Mouse (Mus musculus) small intestine, adult 2 months (tissue): Measurements from ENCODE around the gene Dlgap1. TPM values are rescaled to one million over a fixed set of nuclear protein-coding genes. Genes with fewer than 3 reads are reported as not detected.
A peak's percentile ranks its signal among the peaks of the same experiment; 100 is the strongest.

Experiments
- H3K27ac ChIP-seq: fragments of 200-500 bp; 2 replicates; pipeline ENCODE4 v1.5.1; 2012; ENCODE audit warnings: low read depth, low read length, control low read depth, inconsistent platforms; ENCODE audit not compliant: insufficient read depth
- H3K27me3 ChIP-seq: fragments of 200-500 bp; 2 replicates; pipeline ENCODE4 v1.6.1; 2012; ENCODE audit warnings: mild to moderate bottlenecking, moderate library complexity, low read length, inconsistent platforms; ENCODE audit not compliant: control insufficient read depth, insufficient read depth
- H3K36me3 ChIP-seq: fragments of 200-500 bp; 2 replicates; pipeline ENCODE4 v1.6.1; 2012; ENCODE audit warnings: mild to moderate bottlenecking, low read length, control low read depth, inconsistent platforms; ENCODE audit not compliant: control insufficient read depth, insufficient read depth
- H3K4me1 ChIP-seq: fragments of 200-500 bp; 2 replicates; pipeline ENCODE4 v1.6.1; 2012; ENCODE audit warnings: low read length, inconsistent platforms, mixed read lengths; ENCODE audit not compliant: control insufficient read depth, insufficient read depth, insufficient read length
- H3K4me3 ChIP-seq: fragments of 200-500 bp; 2 replicates; pipeline ENCODE4 v1.5.1; 2012; ENCODE audit warnings: low read depth, mild to moderate bottlenecking, control low read depth, inconsistent platforms, low read length, moderate library complexity
- CTCF ChIP-seq: fragments of 200-500 bp; IDR thresholded peaks from 2 replicates; pipeline ENCODE4 v1.5.1; 2012; ENCODE audit warnings: low read depth, mild to moderate bottlenecking, control low read depth, inconsistent platforms, low read length, moderate library complexity, mixed read lengths; ENCODE audit not compliant: insufficient replicate concordance, insufficient read length; ENCODE audit errors: extremely low read depth
- POLR2A ChIP-seq: fragments of 200-500 bp; IDR thresholded peaks from 2 replicates; pipeline ENCODE4 v1.6.1; 2012; ENCODE audit warnings: low read depth, mild to moderate bottlenecking, control low read depth, inconsistent platforms, low read length, moderate library complexity
- WGBS: fragments of 180-500 bp; shearing (Covaris S2); methylation state at CpG from one replicate; pipeline ENCODE4 v1.1.7; 2018; 5-methylcytosine and 5-hydroxymethylcytosine counted together
- polyA plus RNA-seq: library from polyadenylated mRNA; depleted of rRNA; stranded (reverse); fragments of >200 nt; gene quantifications from 2 replicates; pipeline ENCODE4 v1.2.3, GENCODE M21; 2012

Gene Dlgap1
- polyA plus RNA-seq, 1 experiment: 0.61 TPM

DNA sequence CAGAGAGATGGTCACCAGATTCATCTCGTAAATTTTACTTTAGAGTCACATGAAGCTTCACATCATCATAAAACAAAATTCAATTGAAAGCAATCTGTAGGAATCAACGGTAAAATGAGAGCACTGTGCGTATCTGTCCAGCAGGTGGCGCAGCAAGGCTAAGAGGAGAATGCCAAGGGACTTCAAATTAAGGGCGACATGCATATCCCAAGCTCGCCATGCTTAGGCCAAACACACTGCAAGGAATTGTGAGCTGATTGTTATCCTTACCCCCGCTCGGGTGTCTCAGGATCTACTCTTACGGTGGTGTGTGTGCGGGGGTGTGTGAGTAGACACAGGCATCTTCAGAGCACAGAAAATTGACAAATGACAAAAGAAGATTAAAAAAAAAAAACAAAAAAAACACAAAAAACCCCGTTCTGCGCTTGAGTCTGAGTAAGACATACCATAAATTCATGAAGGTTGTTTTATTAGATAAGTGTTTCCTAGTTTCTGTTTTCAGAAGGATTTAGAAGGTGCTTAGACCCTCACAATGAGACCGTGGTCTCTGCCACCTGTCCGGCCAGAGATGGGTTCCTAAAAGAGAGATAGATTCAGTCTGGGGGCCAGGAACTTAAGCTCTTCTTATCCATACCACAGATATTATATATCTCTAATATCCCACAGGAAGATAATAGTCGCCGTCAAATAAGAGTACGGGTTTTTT is 461.0 kb downstream of the Dlgap1 start:
- H3K4me3 ChIP-seq: no peak overlapping the region
- TF ChIP-seq CTCF (peak; percentile 76; the same call in 1 of the 2 replicates), POLR2A (no peak)
- no peaks in the 10 kb centered on the region for H3K36me3 ChIP-seq
- 0 out of 2 replicates have a peak, but pooled peaks cover 1% of the 10 kb centered on the region for H3K4me1 ChIP-seq
- H3K27ac ChIP-seq: no peak overlapping the region
- no peaks in the 10 kb centered on the region for H3K27me3 ChIP-seq
- 15% methylated on average over 17 of the region's 17 CpGs for WGBS

DNA sequence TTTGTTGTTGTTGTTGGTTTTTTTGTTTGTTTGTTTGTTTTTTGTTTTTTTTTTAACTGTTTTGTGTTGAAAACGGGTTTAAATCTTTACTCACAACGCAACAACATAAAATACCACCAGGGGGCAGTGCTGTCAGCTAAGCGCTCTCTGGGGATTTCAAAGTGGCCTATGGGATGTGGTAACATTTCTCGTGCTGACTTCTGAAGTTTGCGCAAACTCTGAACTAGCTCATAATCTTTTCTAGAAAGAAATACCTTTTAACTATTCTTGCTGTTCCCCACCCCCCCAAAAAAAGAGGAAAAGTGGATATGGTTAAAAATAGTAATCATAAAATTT is 461.5 kb downstream of the Dlgap1 start:
- Histone ChIP-seq H3K27me3 (no peaks in the 10 kb centered on the region), H3K36me3 (no peaks in the 10 kb centered on the region), H3K27ac (no peak overlapping the region), H3K4me3 (no peak overlapping the region), H3K4me1 (0 out of 2 replicates have a peak, but pooled peaks cover 1% of the 10 kb centered on the region)
- TF ChIP-seq POLR2A (no peak), CTCF (peak; percentile 30; the same call in 1 of the 2 replicates)
- 22% methylated on average over 5 of the region's 5 CpGs for WGBS

DNA sequence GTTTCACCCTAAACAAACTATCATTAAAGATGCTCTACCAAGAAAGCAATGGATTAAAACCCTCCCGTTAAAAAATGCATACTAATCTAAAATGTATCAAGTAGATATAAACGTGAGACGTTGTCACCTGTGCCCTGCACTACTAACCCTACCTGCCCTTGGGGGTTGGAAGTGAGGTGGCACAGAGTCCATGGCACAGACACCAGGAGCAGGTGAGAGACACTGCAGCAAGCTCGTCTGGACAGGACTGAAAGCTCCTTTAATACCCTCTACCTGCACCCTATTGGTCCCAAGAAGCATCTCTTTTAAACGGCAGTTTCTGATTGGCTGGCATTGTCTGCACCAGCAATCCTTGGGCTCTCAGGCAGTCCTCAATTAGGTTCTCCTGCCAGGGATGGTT is 464.0 kb downstream of the Dlgap1 start:
- Histone ChIP-seq H3K4me3 (no peak overlapping the region), H3K36me3 (no peaks in the 10 kb centered on the region), H3K27ac (no peak overlapping the region), H3K27me3 (no peaks in the 10 kb centered on the region), H3K4me1 (0 out of 2 replicates have a peak, but pooled peaks cover 1% of the 10 kb centered on the region)
- WGBS: 65% methylated on average over 5 of the region's 5 CpGs
- TF ChIP-seq CTCF: no peak
- no peak for TF ChIP-seq POLR2A

DNA sequence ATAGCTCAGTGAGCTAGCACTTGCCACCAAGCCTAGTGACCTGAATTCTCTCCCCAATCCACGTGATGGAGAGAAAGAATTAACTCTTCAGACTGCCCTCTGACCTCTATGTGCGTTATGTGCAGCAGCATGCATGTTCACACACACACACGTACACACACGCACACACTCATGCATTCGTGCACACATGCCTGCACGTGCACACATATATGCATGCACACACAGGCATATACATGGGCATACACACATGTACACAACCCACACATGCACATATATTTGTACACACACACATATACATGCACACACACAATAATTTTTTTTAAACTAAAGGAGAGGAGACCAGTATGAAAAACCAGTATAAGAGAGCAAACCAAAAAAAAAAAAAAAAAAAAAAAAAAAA is 465.7 kb downstream of the Dlgap1 start:
- H3K36me3 ChIP-seq: no peaks in the 10 kb centered on the region
- TF ChIP-seq CTCF (no peak), POLR2A (no peak)
- WGBS: 83% methylated on average over 6 of the region's 6 CpGs
- 0 out of 2 replicates have a peak, but pooled peaks cover 1% of the 10 kb centered on the region for H3K4me1 ChIP-seq
- H3K27ac ChIP-seq: no peak overlapping the region
- no peak overlapping the region for H3K4me3 ChIP-seq
- no peaks in the 10 kb centered on the region for H3K27me3 ChIP-seq

DNA sequence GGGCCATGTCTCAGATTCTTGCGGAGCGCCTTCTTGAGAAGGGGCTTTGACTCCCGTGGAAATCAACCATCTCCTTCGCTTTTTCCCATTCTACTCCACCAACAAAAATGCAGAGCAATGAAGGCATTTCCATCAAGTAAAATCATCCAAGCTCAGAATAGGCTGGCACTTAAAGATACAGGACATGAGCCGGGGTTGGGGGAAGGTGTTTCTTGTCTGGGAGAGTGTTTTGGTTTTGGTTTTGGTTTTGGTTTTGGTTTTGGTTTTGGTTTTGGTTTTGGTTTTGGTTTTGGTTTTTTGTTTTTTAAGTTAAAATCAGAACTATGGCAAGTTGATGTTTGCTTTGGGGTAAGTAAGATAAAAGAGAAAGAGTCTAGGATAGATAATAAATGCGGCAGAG is 466.7 kb downstream of the Dlgap1 start:
- TF ChIP-seq POLR2A (no peak), CTCF (no peak)
- 86% methylated on average over 6 of the region's 6 CpGs for WGBS
- no peak overlapping the region for H3K4me3 ChIP-seq

DNA sequence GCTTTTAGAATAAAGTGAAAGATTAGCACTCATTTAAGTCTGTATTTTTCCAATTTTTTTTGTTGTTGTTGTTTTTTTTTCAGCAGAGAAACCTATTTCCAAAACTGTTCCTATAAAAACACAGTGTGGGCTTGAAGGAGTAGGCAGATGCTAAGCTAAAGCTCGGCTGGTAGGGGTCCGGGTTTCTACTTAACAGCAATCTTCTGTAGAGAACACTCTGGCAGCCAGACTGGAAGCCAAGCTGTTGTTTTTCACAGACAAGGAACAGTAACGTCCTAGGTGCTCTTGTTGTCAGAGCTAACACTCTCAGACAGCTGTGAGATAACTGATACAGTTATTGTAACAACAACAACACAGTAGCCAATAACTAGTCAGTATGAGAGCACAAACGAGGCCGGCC is 468.4 kb downstream of the Dlgap1 start:
- no peak overlapping the region for H3K27ac ChIP-seq
- no peaks in the 10 kb centered on the region for H3K4me1 ChIP-seq
- H3K36me3 ChIP-seq: no peaks in the 10 kb centered on the region
- H3K4me3 ChIP-seq: no peak overlapping the region
- WGBS: 66% methylated on average over 5 of the region's 5 CpGs
- H3K27me3 ChIP-seq: no peaks in the 10 kb centered on the region
- no peak for TF ChIP-seq POLR2A
- no peak for TF ChIP-seq CTCF

More for the DNA sequence above, 466.7 kb downstream of the Dlgap1 start:
- H3K36me3 ChIP-seq: no peaks in the 10 kb centered on the region
- no peaks in the 10 kb centered on the region for H3K4me1 ChIP-seq
- no peaks in the 10 kb centered on the region for H3K27me3 ChIP-seq
- H3K27ac ChIP-seq: no peak overlapping the region

DNA sequence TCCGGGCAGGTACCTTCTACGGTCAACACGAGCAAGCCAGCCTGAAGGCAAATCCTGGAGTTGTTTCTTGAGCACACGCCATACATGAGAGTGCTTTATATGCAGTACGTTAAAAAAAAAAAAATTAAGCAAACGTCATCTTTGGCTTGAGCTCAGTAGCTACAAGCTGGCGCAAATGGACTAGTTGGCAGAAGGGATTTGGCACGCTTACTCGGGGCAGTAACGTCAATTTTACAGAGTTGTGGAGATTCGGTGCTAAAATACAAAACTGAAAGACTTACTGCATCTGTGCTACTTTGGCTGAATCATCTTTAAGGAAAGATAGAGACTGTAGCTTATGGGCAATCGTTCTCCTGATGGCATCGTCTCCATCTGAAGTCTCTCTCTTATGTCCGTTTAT is 474.1 kb downstream of the Dlgap1 start:
- no peaks in the 10 kb centered on the region for H3K27me3 ChIP-seq
- TF ChIP-seq POLR2A: no peak
- TF ChIP-seq CTCF: no peak
- no peak overlapping the region for H3K27ac ChIP-seq
- no peak overlapping the region for H3K4me3 ChIP-seq
- H3K4me1 ChIP-seq: no peaks in the 10 kb centered on the region
- H3K36me3 ChIP-seq: no peaks in the 10 kb centered on the region
- 86% methylated on average over 14 of the region's 14 CpGs for WGBS
